Mouse (Mus musculus): ENCODE results near the gene Mrgprd.

The Mrgprd gene

DNA sequence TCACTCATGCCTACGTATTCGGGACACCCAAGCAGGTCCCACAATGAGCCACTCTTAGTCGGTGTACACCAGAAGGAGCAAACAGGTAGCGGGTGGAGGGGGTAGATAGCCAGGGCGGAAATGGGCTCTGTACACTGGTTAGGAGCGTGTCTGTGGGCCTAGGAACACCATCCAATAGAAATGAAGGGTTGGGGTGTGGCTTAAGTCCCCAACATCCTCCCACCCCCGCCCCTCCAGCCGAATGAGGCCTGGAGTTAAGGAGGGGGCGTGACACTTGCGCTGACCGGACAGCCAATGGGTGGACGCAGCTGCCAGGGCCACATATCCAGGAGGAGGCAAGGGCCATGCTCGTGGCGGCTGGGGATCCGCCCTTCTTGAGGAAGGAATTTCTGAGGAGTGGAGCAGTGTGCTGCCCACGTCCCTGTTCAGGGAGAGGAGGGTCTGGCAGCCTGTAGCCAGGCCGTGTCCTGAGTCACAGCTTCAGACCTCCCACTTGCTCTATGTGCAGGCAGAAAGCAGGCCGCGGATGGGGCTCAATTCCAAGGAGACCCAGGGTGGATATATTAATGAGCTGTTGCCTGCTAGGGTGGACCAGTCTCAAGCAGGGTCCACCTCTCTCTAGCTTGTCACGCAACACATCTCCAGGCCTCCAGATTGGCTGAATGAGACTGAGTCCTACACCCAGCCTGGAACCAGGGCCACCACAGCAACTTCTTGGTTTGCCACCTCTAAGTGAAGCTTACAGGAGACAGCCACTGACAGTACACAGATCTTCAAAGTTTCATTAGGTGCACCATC, 11.9 kb upstream of the Mrgprd start:
- no peak for DNase-seq (ENCODE audit: low spot score)

- DNase-seq (ENCODE audit: low spot score): no peak
Measured at GRCm38 (mm10) chr7:145304153-145304552, 10.5 kb upstream of the Mrgprd start.

GRCm38 (mm10) chr7:145307636-145308035, 7.0 kb upstream of the Mrgprd start:
- DNase-seq (ENCODE audit: low spot score): no peak

DNA sequence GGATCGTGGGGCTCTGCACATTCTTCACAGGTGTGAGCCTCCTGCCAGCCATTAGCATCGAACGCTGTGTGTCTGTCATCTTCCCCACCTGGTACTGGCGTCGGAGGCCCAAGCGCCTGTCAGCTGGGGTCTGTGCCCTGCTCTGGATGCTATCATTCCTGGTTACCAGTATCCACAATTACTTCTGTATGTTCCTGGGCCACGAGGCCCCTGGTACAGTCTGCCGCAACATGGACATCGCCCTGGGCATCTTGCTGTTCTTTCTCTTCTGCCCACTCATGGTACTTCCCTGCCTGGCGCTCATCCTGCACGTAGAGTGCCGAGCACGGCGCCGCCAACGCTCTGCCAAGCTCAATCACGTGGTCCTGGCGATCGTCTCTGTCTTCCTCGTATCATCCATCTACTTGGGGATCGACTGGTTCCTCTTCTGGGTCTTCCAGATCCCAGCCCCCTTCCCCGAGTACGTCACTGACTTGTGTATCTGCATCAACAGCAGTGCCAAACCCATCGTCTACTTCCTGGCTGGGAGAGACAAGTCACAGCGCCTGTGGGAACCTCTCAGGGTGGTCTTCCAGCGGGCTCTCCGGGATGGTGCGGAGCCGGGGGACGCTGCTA, 6.5 kb upstream of the Mrgprd start:
- no peak for DNase-seq (ENCODE audit: low spot score)

- DNase-seq (ENCODE audit: low spot score): no peak
Measured at GRCm38 (mm10) chr7:145308866-145309265, 5.8 kb upstream of the Mrgprd start.

- DNase-seq (ENCODE audit: low spot score): no peak
Measured at GRCm38 (mm10) chr7:145309877-145310276, 4.8 kb upstream of the Mrgprd start.

DNA sequence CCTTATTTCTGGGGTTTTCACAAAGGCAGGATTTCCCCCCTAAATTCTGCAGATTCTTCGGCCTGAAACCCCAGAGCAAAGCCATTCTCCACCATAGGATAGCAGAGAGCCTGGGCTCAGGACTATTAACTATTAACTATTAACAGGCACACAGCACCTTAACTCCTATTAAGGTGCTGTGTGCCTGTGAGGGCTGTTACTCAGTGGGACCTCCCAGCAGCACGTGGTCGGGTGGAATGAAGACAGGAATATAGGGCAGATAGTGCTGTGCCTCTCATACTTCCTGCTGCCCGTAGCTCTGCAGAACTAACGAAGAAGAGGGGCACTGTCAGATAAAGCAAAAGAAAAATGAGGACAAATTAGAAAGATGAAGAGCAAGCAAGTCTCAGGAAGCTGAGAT, 4.1 kb upstream of the Mrgprd start:
- DNase-seq (ENCODE audit: low spot score): no peak

GRCm38 (mm10) chr7:145312137-145312536, 2.5 kb upstream of the Mrgprd start:
- DNase-seq (ENCODE audit: low spot score): no peak

GRCm38 (mm10) chr7:145317522-145317921, 2.9 kb downstream of the Mrgprd start:
- DNase-seq (ENCODE audit: low spot score): no peak

DNA sequence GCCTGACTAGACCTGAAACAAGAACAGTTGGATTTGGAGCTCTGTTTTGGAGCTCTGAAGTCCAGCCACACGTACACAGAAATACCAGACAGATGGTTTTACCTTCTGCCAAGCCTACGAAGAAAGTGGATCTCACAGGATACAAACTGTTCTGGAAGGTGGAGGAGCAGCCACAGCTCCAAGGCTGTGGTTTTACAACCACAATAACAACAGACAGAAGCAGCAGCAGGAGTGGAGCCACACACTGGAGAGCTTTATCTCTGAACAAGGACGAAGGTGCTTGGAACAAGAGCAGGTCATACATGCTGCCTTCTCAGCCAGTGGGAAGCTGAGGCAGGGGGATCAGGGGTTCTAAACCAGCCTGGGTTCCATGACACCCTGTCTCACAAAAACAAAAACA, 4.8 kb downstream of the Mrgprd start:
- DNase-seq (ENCODE audit: low spot score): no peak

- no peak for DNase-seq (ENCODE audit: low spot score)
Measured at GRCm38 (mm10) chr7:145323607-145324006, 9.0 kb downstream of the Mrgprd start.

GRCm38 (mm10) chr7:145325697-145326096, 11.1 kb downstream of the Mrgprd start:
- DNase-seq (ENCODE audit: low spot score): no peak

GRCm38 (mm10) chr7:145329982-145330381, 15.3 kb downstream of the Mrgprd start:
- DNase-seq (ENCODE audit: low spot score): no peak

GRCm38 (mm10) chr7:145330641-145331040, 16.0 kb downstream of the Mrgprd start:
- no peak for DNase-seq (ENCODE audit: low spot score)

GRCm38 (mm10) chr7:145332376-145333041, 17.9 kb downstream of the Mrgprd start:
- no peak for DNase-seq (ENCODE audit: low spot score)

GRCm38 (mm10) chr7:145333936-145334335, 19.3 kb downstream of the Mrgprd start:
- no peak for DNase-seq (ENCODE audit: low spot score)

- DNase-seq (ENCODE audit: low spot score): no peak
Measured at GRCm38 (mm10) chr7:145334428-145335027, 19.9 kb downstream of the Mrgprd start.

- DNase-seq (ENCODE audit: low spot score): no peak
Measured at GRCm38 (mm10) chr7:145335199-145335598, 20.6 kb downstream of the Mrgprd start.

GRCm38 (mm10) chr7:145335616-145336332, 21.1 kb downstream of the Mrgprd start:
- no peak for DNase-seq (ENCODE audit: low spot score)

GRCm38 (mm10) chr7:145337889-145338288, 23.3 kb downstream of the Mrgprd start:
- DNase-seq (ENCODE audit: low spot score): no peak

GRCm38 (mm10) chr7:145340248-145340904, 25.7 kb downstream of the Mrgprd start:
- no peak for DNase-seq (ENCODE audit: low spot score)

Measured in spleen, adult 12 weeks (tissue).